Mouse (Mus musculus) heart, embryonic 10.5 days (tissue): ENCODE data around the gene Krt23. TPM values are rescaled to one million over a fixed set of nuclear protein-coding genes. Genes with fewer than 3 reads are reported as not detected.

Source experiments
- DNase-seq: peaks from one replicate; pipeline ENCODE4 v3.0.0-alpha.2; 2017; ENCODE audit warnings: low spot score
- H3K27ac ChIP-seq: fragments of 300-500 bp; sonication (generic); 2 replicates; pipeline ENCODE4 v1.5.1; 2016; ENCODE audit warnings: mild to moderate bottlenecking
- H3K27me3 ChIP-seq: fragments of 300-500 bp; sonication (generic); 2 replicates; pipeline ENCODE4 v1.6.1; 2016; ENCODE audit warnings: mild to moderate bottlenecking; ENCODE audit not compliant: poor library complexity, insufficient read depth, severe bottlenecking
- H3K36me3 ChIP-seq: fragments of 300-500 bp; sonication (generic); 2 replicates; pipeline ENCODE4 v1.6.1; 2016; ENCODE audit warnings: mild to moderate bottlenecking, moderate library complexity
- H3K4me1 ChIP-seq: fragments of 300-500 bp; sonication (generic); 2 replicates; pipeline ENCODE4 v1.6.1; 2016; ENCODE audit warnings: mild to moderate bottlenecking
- H3K4me3 ChIP-seq: fragments of 300-500 bp; sonication (generic); 2 replicates; pipeline ENCODE4 v1.5.1; 2016; ENCODE audit warnings: mild to moderate bottlenecking, moderate library complexity
- H3K9me3 ChIP-seq: fragments of 300-500 bp; sonication (generic); 2 replicates; pipeline ENCODE4 v1.6.1; 2016; ENCODE audit warnings: mild to moderate bottlenecking, moderate library complexity
- WGBS: fragments of 180-500 bp; shearing (Covaris S2); methylation state at CpG from one replicate; pipeline ENCODE4 v1.1.7; 2016; 5-methylcytosine and 5-hydroxymethylcytosine counted together
- polyA plus RNA-seq: library from polyadenylated mRNA; unstranded; fragments of >200 nt; fragmentation: Nextera tagmentation; extraction: Ambion mirVana; gene quantifications from 2 replicates; pipeline ENCODE4 v1.2.1, GENCODE M21; 2016

Gene Krt23
- 0.15 and 0.38 TPM in 2 replicates for polyA plus RNA-seq

- Histone ChIP-seq H3K9me3 (no peaks in the 10 kb centered on the region), H3K4me3 (no peak within 1 kb of the TSS), H3K36me3 (no peaks in the 10 kb centered on the region), H3K27me3 (no peaks in the 10 kb centered on the region), H3K27ac (no peak within 1 kb of the TSS), H3K4me1 (peaks cover 6% of the 10 kb centered on the region)
- DNase-seq, result no peak
- WGBS, result 78% methylated on average over 22 of the region's 22 CpGs
Measured at GRCm38 (mm10) chr11:99492733-99493573, at the start of gene Krt23. Gene Krt23 (minus strand): TSS chr11:99493137.

- Histone ChIP-seq H3K27ac (no peak overlapping the region), H3K4me1 (no peaks in the 10 kb centered on the region), H3K4me3 (no peak overlapping the region), H3K9me3 (no peaks in the 10 kb centered on the region), H3K36me3 (no peaks in the 10 kb centered on the region), H3K27me3 (no peaks in the 10 kb centered on the region)
- DNase-seq, result peak; percentile 77
- 70% methylated on average over 9 of the region's 9 CpGs for WGBS
Measured at GRCm38 (mm10) chr11:99539721-99540120, 46.8 kb upstream of the Krt23 start.

- no peaks in the 10 kb centered on the region for H3K36me3 ChIP-seq
- no peaks in the 10 kb centered on the region for H3K4me1 ChIP-seq
- no peak for DNase-seq
- H3K27ac ChIP-seq, result no peak within 1 kb of the TSS
- H3K4me3 ChIP-seq, result no peak within 1 kb of the TSS
- WGBS, result 85% methylated on average over 13 of the region's 13 CpGs
- H3K27me3 ChIP-seq, result no peaks in the 10 kb centered on the region
- no peaks in the 10 kb centered on the region for H3K9me3 ChIP-seq
Measured at GRCm38 (mm10) chr11:99521288-99521860, 28.4 kb upstream of the Krt23 start, which contains the start of gene Krt39. Gene Krt39 (minus strand): TSS chr11:99521338.

GRCm38 (mm10) chr11:99514098-99514497 is 21.2 kb upstream of the Krt23 start:
- Histone ChIP-seq H3K4me3 (no peak overlapping the region), H3K9me3 (no peaks in the 10 kb centered on the region), H3K36me3 (no peaks in the 10 kb centered on the region), H3K27ac (no peak overlapping the region), H3K4me1 (no peaks in the 10 kb centered on the region), H3K27me3 (no peaks in the 10 kb centered on the region)
- no peak for DNase-seq
- 80% methylated on average over 8 of the region's 8 CpGs for WGBS

GRCm38 (mm10) chr11:99500095-99500805 is 7.3 kb upstream of the Krt23 start:
- WGBS, result 83% methylated on average over 9 of the region's 9 CpGs
- H3K4me1 ChIP-seq, result no peaks in the 10 kb centered on the region
- H3K4me3 ChIP-seq, result no peak overlapping the region
- no peak overlapping the region for H3K27ac ChIP-seq
- no peaks in the 10 kb centered on the region for H3K9me3 ChIP-seq
- DNase-seq, result no peak
- no peaks in the 10 kb centered on the region for H3K36me3 ChIP-seq
- no peaks in the 10 kb centered on the region for H3K27me3 ChIP-seq

GRCm38 (mm10) chr11:99496460-99496859 is 3.5 kb upstream of the Krt23 start:
- Histone ChIP-seq H3K36me3 (no peaks in the 10 kb centered on the region), H3K4me1 (peaks cover 6% of the 10 kb centered on the region), H3K27me3 (no peaks in the 10 kb centered on the region), H3K27ac (no peak overlapping the region), H3K9me3 (no peaks in the 10 kb centered on the region), H3K4me3 (no peak overlapping the region)
- WGBS, result 72% methylated on average over 4 of the region's 4 CpGs
- DNase-seq, result no peak

GRCm38 (mm10) chr11:99494741-99495140 is 1.8 kb upstream of the Krt23 start:
- 84% methylated on average over 4 of the region's 4 CpGs for WGBS
- H3K27me3 ChIP-seq, result no peaks in the 10 kb centered on the region

GRCm38 (mm10) chr11:99493574-99493850 is 575 bp upstream of the Krt23 start:
- Histone ChIP-seq H3K4me1 (peaks cover 6% of the 10 kb centered on the region), H3K4me3 (no peak overlapping the region), H3K9me3 (no peaks in the 10 kb centered on the region), H3K27me3 (no peaks in the 10 kb centered on the region), H3K27ac (no peak overlapping the region), H3K36me3 (no peaks in the 10 kb centered on the region)
- no peak for DNase-seq
- WGBS, result 58% methylated on average over 5 of the region's 5 CpGs

More at GRCm38 (mm10) chr11:99494741-99495140, 1.8 kb upstream of the Krt23 start:
- H3K36me3 ChIP-seq, result no peaks in the 10 kb centered on the region
- no peak for DNase-seq
- no peaks in the 10 kb centered on the region for H3K9me3 ChIP-seq
- no peak overlapping the region for H3K4me3 ChIP-seq
- H3K4me1 ChIP-seq, result peaks cover 6% of the 10 kb centered on the region
- H3K27ac ChIP-seq, result no peak overlapping the region

- H3K27me3 ChIP-seq, result no peaks in the 10 kb centered on the region
- H3K27ac ChIP-seq, result no peak overlapping the region
- DNase-seq, result no peak
- 86% methylated on average over 8 of the region's 8 CpGs for WGBS
- H3K4me1 ChIP-seq, result peaks cover 6% of the 10 kb centered on the region
- no peaks in the 10 kb centered on the region for H3K36me3 ChIP-seq
- no peak overlapping the region for H3K4me3 ChIP-seq
- no peaks in the 10 kb centered on the region for H3K9me3 ChIP-seq
Measured at GRCm38 (mm10) chr11:99491040-99491439, 1.9 kb downstream of the Krt23 start.

GRCm38 (mm10) chr11:99490624-99491023 is 2.3 kb downstream of the Krt23 start:
- no peaks in the 10 kb centered on the region for H3K36me3 ChIP-seq
- DNase-seq, result no peak
- H3K4me1 ChIP-seq, result peaks cover 6% of the 10 kb centered on the region
- no peaks in the 10 kb centered on the region for H3K9me3 ChIP-seq
- 56% methylated on average over 4 of the region's 4 CpGs for WGBS
- H3K27ac ChIP-seq, result no peak overlapping the region
- H3K27me3 ChIP-seq, result no peaks in the 10 kb centered on the region
- H3K4me3 ChIP-seq, result no peak overlapping the region

GRCm38 (mm10) chr11:99489233-99489632 is 3.7 kb downstream of the Krt23 start:
- Histone ChIP-seq H3K4me3 (no peak overlapping the region), H3K27me3 (no peaks in the 10 kb centered on the region; the same call in 1 of the 2 replicates), H3K27ac (no peak overlapping the region), H3K36me3 (no peaks in the 10 kb centered on the region), H3K4me1 (peaks cover 6% of the 10 kb centered on the region), H3K9me3 (no peaks in the 10 kb centered on the region)
- WGBS, result 70% methylated on average over 3 of the region's 3 CpGs
- no peak for DNase-seq

- DNase-seq, result no peak
- Histone ChIP-seq H3K4me1 (no peaks in the 10 kb centered on the region), H3K27me3 (no peaks in the 10 kb centered on the region), H3K4me3 (no peak overlapping the region), H3K36me3 (no peaks in the 10 kb centered on the region), H3K9me3 (no peaks in the 10 kb centered on the region), H3K27ac (no peak overlapping the region)
- 78% methylated on average over 3 of the region's 3 CpGs for WGBS
Measured at GRCm38 (mm10) chr11:99474981-99475380, 18.0 kb downstream of the Krt23 start.

GRCm38 (mm10) chr11:99473433-99473832 is 19.5 kb downstream of the Krt23 start:
- no peaks in the 10 kb centered on the region for H3K36me3 ChIP-seq
- no peaks in the 10 kb centered on the region for H3K9me3 ChIP-seq
- no peak overlapping the region for H3K4me3 ChIP-seq
- H3K27ac ChIP-seq, result no peak overlapping the region
- WGBS, result 78% methylated on average over 6 of the region's 6 CpGs
- no peaks in the 10 kb centered on the region for H3K27me3 ChIP-seq
- no peak for DNase-seq
- no peaks in the 10 kb centered on the region for H3K4me1 ChIP-seq
